Mouse (Mus musculus): ENCODE data around the gene Cfdp1. TPM values are rescaled to one million over a fixed set of nuclear protein-coding genes. Genes with fewer than 3 reads are reported as not detected.

Cfdp1 gene
- polyA plus RNA-seq, 1 experiment from 2014 or later, result 144 TPM

GRCm38 (mm10) chr8:111731231-111731977, 122.7 kb downstream of the Cfdp1 start:
- WGBS, result under 1% methylated on average over 37 of the region's 39 CpGs
- peak; percentile 16 for ATAC-seq (ENCODE audit: insufficient number of reproducible peaks, low FRiP score)
- Histone ChIP-seq H3K4me3 (peak overlapping the region; percentile 96), H3K4me2 (peak overlapping the region; percentile 93), H3K9ac (peak overlapping the region; percentile 98), H3K27me3 (replicated peaks) (no peaks in the 10 kb centered on the region), H3K4me1 (replicated peaks) (peaks cover 93% of the 10 kb centered on the region), H3K36me3 (no peaks in the 10 kb centered on the region), H3K27ac (ENCODE audit: poor library complexity, severe bottlenecking) (peak overlapping the region; percentile 93), H3K9me3 (replicated peaks) (no peaks in the 10 kb centered on the region)

- no peak for ATAC-seq (ENCODE audit: insufficient number of reproducible peaks, low FRiP score)
- Histone ChIP-seq H3K9me3 (replicated peaks) (no peaks in the 10 kb centered on the region), H3K36me3 (no peaks in the 10 kb centered on the region), H3K27me3 (replicated peaks) (no peaks in the 10 kb centered on the region), H3K4me3 (peak overlapping the region; percentile 96), H3K4me1 (replicated peaks) (peaks cover 91% of the 10 kb centered on the region), H3K4me2 (peak overlapping the region; percentile 93), H3K9ac (peak overlapping the region; percentile 98), H3K27ac (ENCODE audit: poor library complexity, severe bottlenecking) (peak overlapping the region; percentile 93)
- WGBS, result 15% methylated on average over 7 of the region's 7 CpGs
Observed at GRCm38 (mm10) chr8:111729233-111730170, 124.6 kb downstream of the Cfdp1 start.

- Histone ChIP-seq H3K36me3 (no peaks in the 10 kb centered on the region), H3K4me3 (no peak overlapping the region), H3K27ac (ENCODE audit: poor library complexity, severe bottlenecking) (peak overlapping the region; percentile 93), H3K4me1 (replicated peaks) (peaks cover 89% of the 10 kb centered on the region), H3K27me3 (replicated peaks) (no peaks in the 10 kb centered on the region), H3K9me3 (replicated peaks) (no peaks in the 10 kb centered on the region), H3K9ac (peak overlapping the region; percentile 98; the same call in 1 of the 2 replicates), H3K4me2 (peak overlapping the region; percentile 93; the same call in 1 of the 2 replicates)
- no peak for ATAC-seq (ENCODE audit: insufficient number of reproducible peaks, low FRiP score)
- WGBS, result 65% methylated on average over 5 of the region's 5 CpGs
Observed at GRCm38 (mm10) chr8:111728481-111728880, 125.6 kb downstream of the Cfdp1 start.

- Histone ChIP-seq H3K4me1 (replicated peaks) (peaks cover 80% of the 10 kb centered on the region), H3K27me3 (replicated peaks) (no peaks in the 10 kb centered on the region), H3K9ac (peak overlapping the region; percentile 32; the same call in 1 of the 2 replicates), H3K4me3 (no peak overlapping the region), H3K36me3 (no peaks in the 10 kb centered on the region), H3K27ac (ENCODE audit: poor library complexity, severe bottlenecking) (peak overlapping the region; percentile 98), H3K9me3 (replicated peaks) (no peaks in the 10 kb centered on the region), H3K4me2 (no peak overlapping the region)
- 55% methylated on average over 4 of the region's 4 CpGs for WGBS
- ATAC-seq (ENCODE audit: insufficient number of reproducible peaks, low FRiP score), result no peak
Observed at GRCm38 (mm10) chr8:111727553-111727952, 126.5 kb downstream of the Cfdp1 start.

- Histone ChIP-seq H3K27me3 (replicated peaks) (no peaks in the 10 kb centered on the region), H3K4me2 (peak overlapping the region; percentile 47), H3K9me3 (replicated peaks) (no peaks in the 10 kb centered on the region), H3K27ac (ENCODE audit: poor library complexity, severe bottlenecking) (peak overlapping the region; percentile 98), H3K4me3 (0 out of 2 replicates have a peak overlapping the region, but pooled peaks have one; percentile 9), H3K36me3 (peaks cover 2% of the 10 kb centered on the region), H3K4me1 (replicated peaks) (peaks cover 76% of the 10 kb centered on the region), H3K9ac (peak overlapping the region; percentile 69)
- ATAC-seq (ENCODE audit: insufficient number of reproducible peaks, low FRiP score), result peak; percentile 76
- 30% methylated on average over 7 of the region's 7 CpGs for WGBS
Observed at GRCm38 (mm10) chr8:111726102-111726900, 127.8 kb downstream of the Cfdp1 start.

- no peak for ATAC-seq (ENCODE audit: insufficient number of reproducible peaks, low FRiP score)
- peaks cover 12% of the 10 kb centered on the region for H3K36me3 ChIP-seq
- H3K4me2 ChIP-seq, result no peak overlapping the region
- no peak overlapping the region for H3K9ac ChIP-seq
- 76% methylated on average over 6 of the region's 6 CpGs for whole genome bisulfite sequencing
- H3K27me3 ChIP-seq (replicated peaks), result no peaks in the 10 kb centered on the region
- no peaks in the 10 kb centered on the region for H3K9me3 ChIP-seq (replicated peaks)
- peak overlapping the region; percentile 27 for H3K27ac ChIP-seq (ENCODE audit: poor library complexity, severe bottlenecking)
- H3K4me3 ChIP-seq, result no peak overlapping the region
- H3K4me1 ChIP-seq (replicated peaks), result peaks cover 76% of the 10 kb centered on the region
Observed at GRCm38 (mm10) chr8:111725341-111725740, 128.8 kb downstream of the Cfdp1 start.

- Histone ChIP-seq H3K27ac (ENCODE audit: poor library complexity, severe bottlenecking) (peak overlapping the region; percentile 68), H3K4me1 (replicated peaks) (peaks cover 76% of the 10 kb centered on the region)
- 40% methylated on average over 4 of the region's 4 CpGs for WGBS
Observed at GRCm38 (mm10) chr8:111720115-111720544, 134.0 kb downstream of the Cfdp1 start.

GRCm38 (mm10) chr8:111718937-111719336, 135.2 kb downstream of the Cfdp1 start:
- peaks cover 45% of the 10 kb centered on the region for H3K36me3 ChIP-seq
- H3K27ac ChIP-seq (ENCODE audit: poor library complexity, severe bottlenecking), result peak overlapping the region; percentile 99
- 37% methylated on average over 5 of the region's 5 CpGs for WGBS
- H3K27me3 ChIP-seq (replicated peaks), result no peaks in the 10 kb centered on the region
- no peak overlapping the region for H3K4me2 ChIP-seq
- H3K9me3 ChIP-seq (replicated peaks), result no peaks in the 10 kb centered on the region
- H3K4me1 ChIP-seq (replicated peaks), result peaks cover 66% of the 10 kb centered on the region
- no peak overlapping the region for H3K4me3 ChIP-seq
- ATAC-seq (ENCODE audit: insufficient number of reproducible peaks, low FRiP score), result no peak
- H3K9ac ChIP-seq, result no peak overlapping the region

More at GRCm38 (mm10) chr8:111720115-111720544, 134.0 kb downstream of the Cfdp1 start:
- no peak overlapping the region for H3K4me3 ChIP-seq
- no peak overlapping the region for H3K4me2 ChIP-seq
- peaks cover 33% of the 10 kb centered on the region for H3K36me3 ChIP-seq
- H3K9ac ChIP-seq, result peak overlapping the region; percentile 17; the same call in 1 of the 2 replicates
- H3K27me3 ChIP-seq (replicated peaks), result no peaks in the 10 kb centered on the region
- ATAC-seq (ENCODE audit: insufficient number of reproducible peaks, low FRiP score), result no peak
- no peaks in the 10 kb centered on the region for H3K9me3 ChIP-seq (replicated peaks)

Data from heart, embryonic 12.5 days (tissue).